24 mouse cellular contexts compared by ENCODE assay signal in genomic region chr10:20513461-20513860, GRCm38 (mm10).
DNase-seq lines count a peak whose midpoint lies in the region; TF ChIP-seq lines count a peak whose summit lies in the region.
"Had no signal": no experiment of that assay in that cellular context is flagged by ENCODE, and none has a peak within 500 bp of the region (broad histone marks: within the 10 kb centered on the region; RNA-seq: fewer than 3 reads in every experiment).

No protein-coding gene starts in this region.

- peak; percentile 39 for DNase-seq in heart, adult 8-10 months (ENCODE audit: low spot score)
- no peak for DNase-seq in heart, postnatal 4 days
- peak; percentile 23 for DNase-seq in testis, postnatal 10 days (ENCODE audit: low spot score)
- no peak for DNase-seq in testis, postnatal 14 days (ENCODE audit: low spot score)
- peak; percentile 37 for DNase-seq in lung, postnatal 14 days
- no peak for DNase-seq in left cerebral cortex, adult 2 months (ENCODE audit: extremely low spot score in 1 of 2, low spot score in 2 of 2)
- no peak for DNase-seq in right cerebral cortex, postnatal 36 days (ENCODE audit: low spot score in 2 of 2)
- DNase-seq: adrenal gland, adult 8-10 months; cerebellum, adult 11-12 months; cerebellum, postnatal 10 days; kidney, adult 9 months; kidney, postnatal 36 days; layer of hippocampus, postnatal 36 days; liver, embryonic 13.5 days; right cerebral cortex, postnatal 14 days; thymus, adult 18-20 months; thymus, postnatal 4 days had no signal

- intact Hi-C loops in left cerebral cortex, adult 2 months (cut with DNase I) = no loop called here

- no peak overlapping the region for H3K4me3 ChIP-seq in left cerebral cortex, adult 2 months
- H3K4me3 ChIP-seq: forebrain, embryonic 13.5 days; heart, embryonic 15.5 days; limb, embryonic 13.5 days; liver, embryonic 13.5 days; midbrain, embryonic 15.5 days; neural tube, embryonic 12.5 days had no signal

- no peak overlapping the region for H3K27ac ChIP-seq in left cerebral cortex, adult 2 months
- H3K27ac ChIP-seq: forebrain, embryonic 13.5 days; heart, embryonic 15.5 days; hindbrain, postnatal 0 days; limb, embryonic 13.5 days; liver, embryonic 13.5 days; macrophage; midbrain, embryonic 15.5 days; neural tube, embryonic 12.5 days had no signal

- TF ChIP-seq CTCF in left cerebral cortex, adult 2 months (IDR thresholded peaks at IDR 0.05) = no peak

Comparison
In these comparisons a context has a peak if more than half of its experiments do, and no peak if none do; other contexts are left out.
1. DNase-seq: peak in heart, adult 8-10 months (single experiment), testis, postnatal 10 days (single experiment) and lung, postnatal 14 days (single experiment); none in heart, postnatal 4 days (single experiment), testis, postnatal 14 days (single experiment), left cerebral cortex, adult 2 months (0 of 2) and right cerebral cortex, postnatal 36 days (0 of 2).